Mouse (Mus musculus): ENCODE measurements at regions not wholly inside any gene's neighbourhood (a gene's known extent, or its start where the extent isn't known, plus 50 kb on each side); places are given as distances from the start of the nearest gene placed in this dataset.

- no peak for ATAC-seq (replicated peaks; ENCODE audit: insufficient number of reproducible peaks, low FRiP score, low TSS enrichment, poor library complexity, severe bottlenecking)
These were observed 198.3 kb upstream of the Gm11114 start for GRCm38 (mm10) chr9:85114234-85114633.

- ATAC-seq (replicated peaks; ENCODE audit: insufficient number of reproducible peaks, low FRiP score, low TSS enrichment, poor library complexity, severe bottlenecking): 0 out of 2 replicates have a peak, but pooled peaks have one; percentile 61
These were observed 192.5 kb upstream of the Gm11114 start for GRCm38 (mm10) chr9:85120061-85120460.

GRCm38 (mm10) chr9:85121059-85121458 is 191.5 kb upstream of the Gm11114 start:
- no peak for ATAC-seq (replicated peaks; ENCODE audit: insufficient number of reproducible peaks, low FRiP score, low TSS enrichment, poor library complexity, severe bottlenecking)

- ATAC-seq (replicated peaks; ENCODE audit: insufficient number of reproducible peaks, low FRiP score, low TSS enrichment, poor library complexity, severe bottlenecking): no peak
These were observed 188.9 kb upstream of the Gm11114 start for GRCm38 (mm10) chr9:85123706-85124105.

- no peak for ATAC-seq (replicated peaks; ENCODE audit: insufficient number of reproducible peaks, low FRiP score, low TSS enrichment, poor library complexity, severe bottlenecking)
These were observed 186.8 kb upstream of the Gm11114 start for GRCm38 (mm10) chr9:85125775-85126174.

- ATAC-seq (replicated peaks; ENCODE audit: insufficient number of reproducible peaks, low FRiP score, low TSS enrichment, poor library complexity, severe bottlenecking): no peak
These were observed 186.0 kb upstream of the Gm11114 start for GRCm38 (mm10) chr9:85126541-85126940.

- no peak for ATAC-seq (replicated peaks; ENCODE audit: insufficient number of reproducible peaks, low FRiP score, low TSS enrichment, poor library complexity, severe bottlenecking)
These were observed 185.5 kb upstream of the Gm11114 start for GRCm38 (mm10) chr9:85127107-85127506.

- ATAC-seq (replicated peaks; ENCODE audit: insufficient number of reproducible peaks, low FRiP score, low TSS enrichment, poor library complexity, severe bottlenecking): no peak
These were observed 177.7 kb upstream of the Gm11114 start for GRCm38 (mm10) chr9:85134900-85135299.

- ATAC-seq (replicated peaks; ENCODE audit: insufficient number of reproducible peaks, low FRiP score, low TSS enrichment, poor library complexity, severe bottlenecking): no peak
These were observed 175.6 kb upstream of the Gm11114 start for GRCm38 (mm10) chr9:85136715-85137582.

- no peak for ATAC-seq (replicated peaks; ENCODE audit: insufficient number of reproducible peaks, low FRiP score, low TSS enrichment, poor library complexity, severe bottlenecking)
These were observed 172.7 kb upstream of the Gm11114 start for GRCm38 (mm10) chr9:85139891-85140290.

- ATAC-seq (replicated peaks; ENCODE audit: insufficient number of reproducible peaks, low FRiP score, low TSS enrichment, poor library complexity, severe bottlenecking): no peak
These were observed 168.2 kb upstream of the Gm11114 start for GRCm38 (mm10) chr9:85144363-85144762.

GRCm38 (mm10) chr9:85165632-85166031 is 146.9 kb upstream of the Gm11114 start:
- ATAC-seq (replicated peaks; ENCODE audit: insufficient number of reproducible peaks, low FRiP score, low TSS enrichment, poor library complexity, severe bottlenecking): no peak

GRCm38 (mm10) chr9:85167243-85167642 is 145.3 kb upstream of the Gm11114 start:
- ATAC-seq (replicated peaks; ENCODE audit: insufficient number of reproducible peaks, low FRiP score, low TSS enrichment, poor library complexity, severe bottlenecking): no peak

- ATAC-seq (replicated peaks; ENCODE audit: insufficient number of reproducible peaks, low FRiP score, low TSS enrichment, poor library complexity, severe bottlenecking): no peak
These were observed 138.1 kb upstream of the Gm11114 start for GRCm38 (mm10) chr9:85174431-85174830.

GRCm38 (mm10) chr9:85201202-85201601 is 111.4 kb upstream of the Gm11114 start:
- no peak for ATAC-seq (replicated peaks; ENCODE audit: insufficient number of reproducible peaks, low FRiP score, low TSS enrichment, poor library complexity, severe bottlenecking)

- ATAC-seq (replicated peaks; ENCODE audit: insufficient number of reproducible peaks, low FRiP score, low TSS enrichment, poor library complexity, severe bottlenecking): no peak
These were observed 87.7 kb upstream of the Gm11114 start for GRCm38 (mm10) chr9:85224870-85225269.

All from monocyte, adult 5-6 weeks (primary cell).